Mouse (Mus musculus) Muller cell, postnatal 12 days (primary cell): ENCODE measurements around the gene Spen.

Experiments used
- DNase-seq: peaks from one replicate; pipeline ENCODE4 v3.0.0-alpha.2; 2015; ENCODE audit errors: inconsistent ontology term

Gene Spen

GRCm38 (mm10) chr4:141421423-141421822 lies 117.0 kb downstream of the Spen start:
- no peak for DNase-seq

- DNase-seq = no peak
These were observed 117.5 kb downstream of the Spen start for GRCm38 (mm10) chr4:141420886-141421285.

- DNase-seq = no peak
These were observed 118.1 kb downstream of the Spen start, which contains the start of gene Hspb7 for GRCm38 (mm10) chr4:141420192-141420829. Gene Hspb7 (plus strand): TSS chr4:141420779.

GRCm38 (mm10) chr4:141419398-141420191 lies 118.8 kb downstream of the Spen start:
- DNase-seq = peak; percentile 83
